Mouse (Mus musculus) left cerebral cortex, postnatal 14 days (tissue): ENCODE data around the gene Vmn2r73. TPM values are rescaled to one million over a fixed set of nuclear protein-coding genes. Genes with fewer than 3 reads are reported as not detected.
A peak's percentile ranks its signal among the peaks of the same experiment; 100 is the strongest.
"Not testable (repeated sequence)": the region's sequence is repeated elsewhere in the genome, so short reads cannot be mapped to it uniquely, and the experiment has no call there.

Source experiments
- DNase-seq, 2 experiments: peaks; one replicate each; pipeline ENCODE4 v3.0.0; 2021 to 2022; ENCODE audit warnings: low spot score in 2 of 2, mixed read lengths in 1 of 2
- intact Hi-C: fragments of 180-260 bp; cut with DNase I; formaldehyde crosslinking; loops from one replicate; pipeline ENCODE4 v1.15.1; 2025
- long read RNA-seq, 2 experiments: library from polyadenylated mRNA; stranded (forward); transcript quantifications; one replicate each; pipeline ENCODE4 v2.0.0; 2021
- total RNA-seq, 2 experiments: library from RNA; stranded (reverse); gene quantifications; 2 replicates each; pipeline ENCODE4 v1.2.3; 2021

The Vmn2r73 gene
- total RNA-seq: not detected
- long read RNA-seq, experiment 1: 0 reads
- long read RNA-seq, experiment 2: 0 reads

GRCm38 (mm10) chr7:85876166-85876565, at the start of gene Vmn2r73:
Gene Vmn2r73, minus strand, starts transcription at chr7:85876266.
- intact Hi-C loops: no loop called here
- no peak for DNase-seq

DNA sequence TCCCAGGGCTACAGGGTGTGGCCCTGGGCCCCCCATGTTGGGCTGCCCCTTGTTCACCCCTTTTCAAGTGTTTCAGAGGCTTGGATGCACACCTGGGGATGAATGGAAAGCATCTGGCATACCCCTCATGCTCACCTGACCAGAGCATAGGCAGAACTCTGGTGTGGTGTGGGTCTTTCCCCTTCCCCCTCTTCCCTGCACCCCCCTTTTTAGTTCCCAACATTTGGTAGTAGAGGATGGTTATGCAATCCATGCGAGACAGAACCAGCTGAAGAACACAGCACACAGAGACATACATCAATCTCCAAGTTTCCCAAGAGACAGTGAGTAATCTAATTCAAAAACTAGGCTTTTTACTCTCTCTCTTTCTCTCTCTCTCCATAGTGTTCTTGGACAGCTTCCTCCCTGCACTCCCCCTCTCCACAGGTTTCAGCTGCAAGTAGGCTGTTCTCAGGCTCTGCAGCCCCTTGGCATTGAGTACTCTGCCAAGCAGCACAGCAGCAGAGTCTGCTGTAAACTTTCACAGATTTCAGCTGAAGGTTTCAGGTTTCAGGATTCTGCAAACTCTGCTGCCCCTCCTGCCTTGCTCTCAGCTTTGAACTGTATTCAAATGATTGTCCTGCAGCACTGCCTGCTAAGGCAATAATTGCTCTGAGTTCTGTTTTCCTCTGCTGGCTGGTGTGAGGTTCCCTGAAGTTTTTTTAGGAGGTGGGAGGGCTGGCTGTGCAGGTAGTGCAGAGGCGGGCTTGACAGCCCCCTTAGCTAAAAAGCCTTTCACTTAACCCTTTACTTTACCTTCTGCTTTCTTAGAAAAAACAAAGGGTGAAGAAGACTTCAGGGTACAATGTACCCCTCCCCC, 35.7 kb downstream of the Vmn2r73 start:
- intact Hi-C loops: no loop called here
- no peak for DNase-seq

GRCm38 (mm10) chr7:85818092-85818491, 58.0 kb downstream of the Vmn2r73 start:
- peak; percentile 2 to 8 for DNase-seq
- intact Hi-C loops: not testable (repeated sequence)

Other genes with a start within 250 kb of the Vmn2r73 start
- not detected for gene Vmn2r72, start 121.2 kb downstream of the Vmn2r73 start, total RNA-seq
- not detected for gene Vmn2r74, start 85.4 kb upstream of the Vmn2r73 start, total RNA-seq